8 mouse cellular contexts compared by ENCODE assay signal in the genomic region with DNA sequence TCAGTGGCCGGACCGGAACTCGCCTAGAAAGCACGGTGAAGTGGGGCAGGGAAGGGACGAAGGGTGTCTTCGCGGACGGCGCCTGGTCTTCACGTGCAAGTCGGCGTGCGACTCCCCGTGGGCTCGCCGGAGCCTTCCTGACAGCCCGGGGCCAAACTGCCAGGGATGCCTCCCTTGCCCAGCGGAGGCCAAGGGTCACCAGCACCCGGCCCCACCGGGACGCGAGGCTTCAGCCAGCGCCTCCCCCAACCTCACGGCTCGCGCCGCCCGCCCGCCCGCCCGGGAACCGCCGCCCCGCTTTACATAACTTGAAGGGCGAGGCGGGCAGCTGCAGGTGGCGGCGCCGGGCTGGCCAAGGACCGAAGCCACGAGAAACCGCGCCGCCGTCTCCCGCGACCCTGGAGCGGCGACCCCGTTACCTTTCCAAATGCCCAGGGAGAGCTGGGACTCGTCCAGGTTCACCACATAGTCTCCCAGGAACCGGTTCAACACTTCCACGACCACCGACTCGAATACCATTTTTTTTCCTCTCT. TPM values are rescaled to one million over a fixed set of nuclear protein-coding genes. Genes with fewer than 3 reads are reported as not detected.
DNase-seq lines count a peak whose midpoint lies in the region; ATAC-seq and TF ChIP-seq lines count a peak whose summit lies in the region.

No protein-coding gene starts in this region.

- H3K36me3 ChIP-seq in forebrain, postnatal 0 days (ENCODE audit: insufficient read depth) = no peaks in the 10 kb centered on the region
- no peaks in the 10 kb centered on the region for H3K36me3 ChIP-seq in hindbrain, embryonic 15.5 days

- no peak for TF ChIP-seq CTCF in forebrain, postnatal 0 days (IDR thresholded peaks at IDR 0.05; ENCODE audit: low read depth)

- no peaks in the 10 kb centered on the region; the same call in 1 of the 2 replicates for H3K4me1 ChIP-seq in forebrain, postnatal 0 days (ENCODE audit: insufficient read depth)
- H3K4me1 ChIP-seq in hindbrain, embryonic 15.5 days (replicated peaks) = peaks cover 15% of the 10 kb centered on the region

- peak; percentile 26; the same call in 1 of the 2 replicates for ATAC-seq in cerebellum, adult (ENCODE audit: insufficient number of reproducible peaks, low FRiP score, low TSS enrichment)
- peak; percentile 44 for ATAC-seq in forebrain, postnatal 0 days
- no peak; the same call in 1 of the 2 replicates for ATAC-seq in hindbrain, embryonic 15.5 days (ENCODE audit: low FRiP score, low read depth)
- peak; percentile 20; the same call in 1 of the 2 replicates for ATAC-seq in megakaryocyte-erythroid progenitor cell, adult 5-6 weeks (replicated peaks; ENCODE audit: low FRiP score, low TSS enrichment, poor library complexity, severe bottlenecking)

- peak overlapping the region; percentile 51 for H3K9ac ChIP-seq in forebrain, postnatal 0 days
- H3K9ac ChIP-seq in hindbrain, embryonic 15.5 days = peak overlapping the region; percentile 68

- H3K4me3 ChIP-seq in forebrain, postnatal 0 days (ENCODE audit: low read depth, low read length) = peak overlapping the region; percentile 75
- peak overlapping the region; percentile 83 for H3K4me3 ChIP-seq in hindbrain, embryonic 15.5 days

- H3K9me3 ChIP-seq in forebrain, postnatal 0 days (ENCODE audit: low read length) = no peaks in the 10 kb centered on the region
- no peaks in the 10 kb centered on the region for H3K9me3 ChIP-seq in hindbrain, embryonic 15.5 days

- DNase-seq in cerebellum, adult 9-10 months = no peak
- DNase-seq in brain, adult 2 months (ENCODE audit: low read depth, low spot score) = peak; percentile 41
- DNase-seq in forebrain, postnatal 0 days = no peak
- DNase-seq in left cerebral cortex, postnatal 25 days (ENCODE audit: low spot score in 2 of 2) = peak; percentile 42 to 43
- peak; percentile 66 to 74 for DNase-seq in spleen, postnatal 10 days (ENCODE audit: low spot score in 2 of 2)

- 0 out of 2 replicates have a peak, but pooled peaks cover 3% of the 10 kb centered on the region for H3K27me3 ChIP-seq in forebrain, postnatal 0 days (ENCODE audit: insufficient read depth, low read length)
- H3K27me3 ChIP-seq in hindbrain, embryonic 15.5 days = peaks cover 8% of the 10 kb centered on the region; the same call in 1 of the 2 replicates

- intact Hi-C loops in left cerebral cortex, postnatal 25 days (cut with DNase I) = loop anchor here (5.0 kb wide), 1 partner anchor 748 kb away; no protein-coding TSS in a partner anchor

- H3K4me2 ChIP-seq in forebrain, postnatal 0 days (ENCODE audit: low read depth) = peak overlapping the region; percentile 90
- H3K4me2 ChIP-seq in hindbrain, embryonic 15.5 days = peak overlapping the region; percentile 99

- WGBS in forebrain, postnatal 0 days = 2% methylated on average over 47 of the region's 55 CpGs
- under 1% methylated on average over 55 of the region's 55 CpGs for WGBS in hindbrain, embryonic 15.5 days

- H3K27ac ChIP-seq in forebrain, postnatal 0 days (ENCODE audit: low read depth, low read length) = no peak overlapping the region
- H3K27ac ChIP-seq in hindbrain, embryonic 15.5 days (replicated peaks) = no peak overlapping the region

RNA-seq across cellular contexts. Expression of gene Vps13a, which starts 0.4 kb away (rescaled TPM):
- 19.2 and 23.5 TPM in 2 replicates for total RNA-seq in forebrain, postnatal 0 days (2014; rRNA removed)
- 3.2 and 5.4 TPM in 2 replicates for polyA plus RNA-seq in forebrain, postnatal 0 days (2015; fragmentation: Nextera tagmentation; extraction: Ambion mirVana)
- polyA plus RNA-seq in hindbrain, embryonic 15.5 days (2015; fragmentation: Nextera tagmentation; extraction: Ambion mirVana) = 9.7 and 10.5 TPM in 2 replicates
- total RNA-seq in left cerebral cortex, postnatal 25 days (2021) = 10 to 100 TPM; 72.3 to 80.2 TPM
- total RNA-seq in megakaryocyte-erythroid progenitor cell, adult 5-6 weeks (2014; fragmentation: Nextera tagmentation) = 61.4 and 74.7 TPM in 2 replicates
- total RNA-seq in megakaryocyte-erythroid progenitor cell, adult 5-6 weeks (2017) = 80.3 and 100 TPM in 2 replicates

Comparison
In these comparisons a context has a peak if more than half of its experiments do, and no peak if none do; other contexts are left out.
1. DNase-seq: peak in brain, adult 2 months (single experiment), left cerebral cortex, postnatal 25 days (2 of 2) and spleen, postnatal 10 days (2 of 2); none in cerebellum, adult 9-10 months (single experiment) and forebrain, postnatal 0 days (single experiment).